Mouse (Mus musculus): ENCODE results near the gene Lfng. TPM values are rescaled to one million over a fixed set of nuclear protein-coding genes. Genes with fewer than 3 reads are reported as not detected.

Lfng gene
- polyA plus RNA-seq, 1 experiment, result 4.1 TPM

GRCm38 (mm10) chr5:140624961-140625360, 17.8 kb downstream of the Lfng start:
- H3K27ac ChIP-seq (ENCODE audit: insufficient read depth, low read length), result no peak overlapping the region

DNA sequence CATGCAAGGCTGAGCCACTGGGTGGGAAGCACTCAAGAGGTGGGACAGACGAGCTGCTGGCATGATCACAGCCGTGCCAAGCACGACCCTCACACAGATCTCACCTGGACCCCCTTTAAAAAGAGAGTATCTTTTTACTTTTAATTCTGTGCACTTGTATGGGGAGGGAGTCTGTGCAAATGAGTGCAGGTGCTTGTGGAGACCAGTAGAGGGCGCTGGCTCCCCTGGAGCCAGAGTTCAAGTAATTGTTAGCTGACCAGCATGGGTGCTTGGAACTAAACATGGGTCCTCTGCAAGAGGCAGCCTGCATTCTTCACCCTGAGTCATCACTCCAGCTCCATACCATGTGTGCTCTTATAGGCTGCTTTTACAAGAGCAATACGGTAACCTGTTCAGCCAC, 20.5 kb downstream of the Lfng start:
- TF ChIP-seq CTCF (IDR thresholded peaks at IDR 0.05; ENCODE audit: low read depth, low read length), result peak; percentile 19
- no peak for TF ChIP-seq EP300 (IDR thresholded peaks at IDR 0.05; ENCODE audit: insufficient read depth, low read depth, low read length)
- Histone ChIP-seq H3K27me3 (ENCODE audit: control insufficient read depth, insufficient read depth, low read length, poor library complexity, severe bottlenecking) (no peaks in the 10 kb centered on the region), H3K4me1 (ENCODE audit: control insufficient read depth, insufficient read depth, low read length) (no peaks in the 10 kb centered on the region), H3K27ac (ENCODE audit: insufficient read depth, low read length) (no peak overlapping the region), H3K9ac (ENCODE audit: low read depth, poor library complexity, severe bottlenecking) (no peak overlapping the region), H3K36me3 (ENCODE audit: control insufficient read depth, insufficient read depth, low read length, poor library complexity, severe bottlenecking) (no peaks in the 10 kb centered on the region), H3K4me3 (ENCODE audit: low read depth, low read length) (no peak overlapping the region), H3K9me3 (replicated peaks; ENCODE audit: control insufficient read depth, insufficient read depth, low read length, poor library complexity, severe bottlenecking) (no peaks in the 10 kb centered on the region)

More at GRCm38 (mm10) chr5:140624961-140625360, 17.8 kb downstream of the Lfng start:
- Histone ChIP-seq H3K9ac (ENCODE audit: low read depth, poor library complexity, severe bottlenecking) (no peak overlapping the region), H3K36me3 (ENCODE audit: control insufficient read depth, insufficient read depth, low read length, poor library complexity, severe bottlenecking) (no peaks in the 10 kb centered on the region), H3K27me3 (ENCODE audit: control insufficient read depth, insufficient read depth, low read length, poor library complexity, severe bottlenecking) (no peaks in the 10 kb centered on the region), H3K9me3 (replicated peaks; ENCODE audit: control insufficient read depth, insufficient read depth, low read length, poor library complexity, severe bottlenecking) (no peaks in the 10 kb centered on the region), H3K4me3 (ENCODE audit: low read depth, low read length) (no peak overlapping the region), H3K4me1 (ENCODE audit: control insufficient read depth, insufficient read depth, low read length) (no peaks in the 10 kb centered on the region)
- TF ChIP-seq POLR2A (IDR thresholded peaks at IDR 0.05; ENCODE audit: insufficient read depth, low read length), result no peak
- TF ChIP-seq CTCF (IDR thresholded peaks at IDR 0.05; ENCODE audit: low read depth, low read length), result no peak
- TF ChIP-seq EP300 (IDR thresholded peaks at IDR 0.05; ENCODE audit: insufficient read depth, low read depth, low read length), result no peak

GRCm38 (mm10) chr5:140628995-140629394, 21.9 kb downstream of the Lfng start:
- H3K4me3 ChIP-seq (ENCODE audit: low read depth, low read length), result no peak overlapping the region

DNA sequence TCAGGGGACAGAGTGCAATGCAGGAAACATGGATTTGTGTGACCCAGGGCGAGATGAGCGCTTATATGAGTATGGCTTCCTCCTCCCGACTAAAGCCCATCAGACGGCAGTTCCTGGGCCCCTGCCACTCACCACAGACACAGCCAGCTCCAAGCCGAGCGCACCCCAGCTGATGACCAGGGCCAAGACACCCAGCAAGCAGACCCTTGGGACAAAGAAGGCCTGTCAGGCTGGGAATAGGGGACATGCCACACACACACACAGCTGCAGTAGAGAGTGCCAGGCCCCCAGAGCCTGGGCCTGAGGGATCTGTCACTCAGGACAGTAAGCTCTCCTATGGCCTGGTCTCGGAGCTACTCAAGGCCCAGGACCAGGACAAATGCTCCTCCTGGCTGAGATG, 26.3 kb downstream of the Lfng start:
- no peak overlapping the region for H3K9ac ChIP-seq (ENCODE audit: low read depth, poor library complexity, severe bottlenecking)
- H3K36me3 ChIP-seq (ENCODE audit: control insufficient read depth, insufficient read depth, low read length, poor library complexity, severe bottlenecking), result no peaks in the 10 kb centered on the region
- no peak overlapping the region for H3K27ac ChIP-seq (ENCODE audit: insufficient read depth, low read length)
- TF ChIP-seq CTCF (IDR thresholded peaks at IDR 0.05; ENCODE audit: low read depth, low read length) (no peak), EP300 (IDR thresholded peaks at IDR 0.05; ENCODE audit: insufficient read depth, low read depth, low read length) (no peak), POLR2A (IDR thresholded peaks at IDR 0.05; ENCODE audit: insufficient read depth, low read length) (no peak)
- H3K4me3 ChIP-seq (ENCODE audit: low read depth, low read length), result no peak overlapping the region
- H3K4me1 ChIP-seq (ENCODE audit: control insufficient read depth, insufficient read depth, low read length), result no peaks in the 10 kb centered on the region
- H3K9me3 ChIP-seq (replicated peaks; ENCODE audit: control insufficient read depth, insufficient read depth, low read length, poor library complexity, severe bottlenecking), result no peaks in the 10 kb centered on the region
- H3K27me3 ChIP-seq (ENCODE audit: control insufficient read depth, insufficient read depth, low read length, poor library complexity, severe bottlenecking), result no peaks in the 10 kb centered on the region

More at GRCm38 (mm10) chr5:140628995-140629394, 21.9 kb downstream of the Lfng start:
- H3K36me3 ChIP-seq (ENCODE audit: control insufficient read depth, insufficient read depth, low read length, poor library complexity, severe bottlenecking), result no peaks in the 10 kb centered on the region
- no peak overlapping the region for H3K27ac ChIP-seq (ENCODE audit: insufficient read depth, low read length)
- no peak for TF ChIP-seq EP300 (IDR thresholded peaks at IDR 0.05; ENCODE audit: insufficient read depth, low read depth, low read length)
- peak; percentile 85 for TF ChIP-seq CTCF (IDR thresholded peaks at IDR 0.05; ENCODE audit: low read depth, low read length)
- no peaks in the 10 kb centered on the region for H3K27me3 ChIP-seq (ENCODE audit: control insufficient read depth, insufficient read depth, low read length, poor library complexity, severe bottlenecking)
- no peaks in the 10 kb centered on the region for H3K9me3 ChIP-seq (replicated peaks; ENCODE audit: control insufficient read depth, insufficient read depth, low read length, poor library complexity, severe bottlenecking)
- H3K9ac ChIP-seq (ENCODE audit: low read depth, poor library complexity, severe bottlenecking), result no peak overlapping the region
- H3K4me1 ChIP-seq (ENCODE audit: control insufficient read depth, insufficient read depth, low read length), result no peaks in the 10 kb centered on the region

GRCm38 (mm10) chr5:140634798-140635722, 27.9 kb downstream of the Lfng start:
- Histone ChIP-seq H3K27me3 (ENCODE audit: control insufficient read depth, insufficient read depth, low read length, poor library complexity, severe bottlenecking) (no peaks in the 10 kb centered on the region), H3K27ac (ENCODE audit: insufficient read depth, low read length) (no peak overlapping the region), H3K9ac (ENCODE audit: low read depth, poor library complexity, severe bottlenecking) (no peak overlapping the region), H3K36me3 (ENCODE audit: control insufficient read depth, insufficient read depth, low read length, poor library complexity, severe bottlenecking) (no peaks in the 10 kb centered on the region), H3K4me1 (ENCODE audit: control insufficient read depth, insufficient read depth, low read length) (no peaks in the 10 kb centered on the region), H3K9me3 (replicated peaks; ENCODE audit: control insufficient read depth, insufficient read depth, low read length, poor library complexity, severe bottlenecking) (no peaks in the 10 kb centered on the region), H3K4me3 (ENCODE audit: low read depth, low read length) (no peak overlapping the region)
- TF ChIP-seq EP300 (IDR thresholded peaks at IDR 0.05; ENCODE audit: insufficient read depth, low read depth, low read length) (no peak), CTCF (IDR thresholded peaks at IDR 0.05; ENCODE audit: low read depth, low read length) (no peak), POLR2A (IDR thresholded peaks at IDR 0.05; ENCODE audit: insufficient read depth, low read length) (no peak)

DNA sequence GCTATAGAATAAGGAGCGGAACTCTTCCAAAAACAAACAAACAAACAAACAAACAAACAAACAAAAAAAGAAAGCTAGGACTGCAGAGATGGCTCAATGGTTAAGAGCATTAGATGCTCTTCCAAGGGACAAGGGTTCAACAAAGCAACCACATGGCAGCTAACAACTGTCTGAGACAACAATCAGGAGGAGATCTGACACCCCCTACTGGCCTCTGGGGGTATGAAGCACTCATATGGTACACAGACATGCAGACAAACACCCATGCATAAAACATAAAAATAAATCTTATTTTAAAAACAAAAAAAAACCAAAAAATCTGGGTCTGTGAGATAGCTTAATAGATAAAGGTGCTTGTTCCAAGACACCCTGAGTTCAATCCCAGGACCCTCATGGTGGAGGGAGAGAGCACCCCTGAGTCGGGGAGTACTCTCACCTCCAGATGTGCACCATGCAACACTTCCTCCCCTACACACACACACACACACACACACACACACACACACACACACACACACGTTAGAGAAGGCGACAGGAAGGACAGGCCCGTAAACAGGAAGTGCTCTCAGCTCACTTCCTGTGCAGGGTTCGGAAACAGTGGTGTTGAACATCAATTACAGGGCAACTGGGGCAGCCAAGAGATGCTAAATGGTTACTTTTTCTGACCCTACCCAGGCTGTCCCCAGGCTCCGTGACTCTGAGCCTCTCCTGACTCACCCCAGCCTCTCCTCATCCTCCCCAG, 29.4 kb downstream of the Lfng start:
- Histone ChIP-seq H3K4me1 (ENCODE audit: control insufficient read depth, insufficient read depth, low read length) (no peaks in the 10 kb centered on the region), H3K9ac (ENCODE audit: low read depth, poor library complexity, severe bottlenecking) (no peak overlapping the region), H3K27me3 (ENCODE audit: control insufficient read depth, insufficient read depth, low read length, poor library complexity, severe bottlenecking) (no peaks in the 10 kb centered on the region), H3K9me3 (replicated peaks; ENCODE audit: control insufficient read depth, insufficient read depth, low read length, poor library complexity, severe bottlenecking) (no peaks in the 10 kb centered on the region), H3K4me3 (ENCODE audit: low read depth, low read length) (no peak overlapping the region), H3K36me3 (ENCODE audit: control insufficient read depth, insufficient read depth, low read length, poor library complexity, severe bottlenecking) (no peaks in the 10 kb centered on the region), H3K27ac (ENCODE audit: insufficient read depth, low read length) (no peak overlapping the region)
- TF ChIP-seq EP300 (IDR thresholded peaks at IDR 0.05; ENCODE audit: insufficient read depth, low read depth, low read length) (no peak), POLR2A (IDR thresholded peaks at IDR 0.05; ENCODE audit: insufficient read depth, low read length) (no peak), CTCF (IDR thresholded peaks at IDR 0.05; ENCODE audit: low read depth, low read length) (no peak)

Measured in ES-Bruce4 (cell line).